Mouse (Mus musculus) cerebellum, postnatal 4 days (tissue): ENCODE measurements around the gene Snw1.

Experiments used
- DNase-seq, 2 experiments: peaks; one replicate each; pipeline ENCODE4 v3.0.0; 2022; ENCODE audit warnings: low spot score in 2 of 2, mixed read lengths in 1 of 2

Gene Snw1

DNA sequence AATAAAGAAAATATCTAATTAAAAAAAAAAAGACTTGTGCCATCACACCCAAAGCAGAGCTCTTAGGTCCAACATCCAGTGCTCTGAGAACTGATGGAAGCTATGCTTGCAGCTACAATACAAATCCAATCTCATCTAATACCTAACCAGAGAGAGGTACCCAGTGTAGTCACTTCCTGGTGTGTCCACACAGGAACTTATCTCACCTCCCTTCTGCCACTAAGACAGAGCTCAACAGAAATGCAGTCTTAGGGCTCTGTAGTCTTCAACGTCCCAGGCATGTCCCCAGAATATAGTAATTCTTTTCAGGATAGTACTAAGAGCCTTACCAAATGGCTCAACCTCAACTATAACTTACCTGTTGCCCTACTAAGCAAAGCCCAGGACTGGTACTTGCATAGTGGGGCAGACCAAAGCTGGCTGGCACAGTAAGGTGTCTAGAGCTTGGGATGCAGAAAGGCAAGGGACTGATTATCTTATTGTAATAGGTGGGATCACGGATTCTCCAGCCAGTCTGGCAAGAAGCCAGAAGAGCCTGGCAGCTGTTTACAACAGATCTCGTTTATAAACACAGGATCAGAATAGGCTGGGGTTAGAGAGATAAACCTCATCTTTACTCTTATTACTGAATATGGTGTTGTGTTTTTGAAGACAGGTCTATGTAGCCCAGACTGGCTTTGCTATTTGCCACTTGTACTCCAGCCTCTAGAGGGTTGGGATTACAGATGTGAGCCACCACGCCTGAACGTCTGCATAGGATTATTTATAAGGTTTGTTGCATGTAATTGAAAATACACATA is 50.2 kb downstream of the Snw1 start:
- DNase-seq: no peak

DNA sequence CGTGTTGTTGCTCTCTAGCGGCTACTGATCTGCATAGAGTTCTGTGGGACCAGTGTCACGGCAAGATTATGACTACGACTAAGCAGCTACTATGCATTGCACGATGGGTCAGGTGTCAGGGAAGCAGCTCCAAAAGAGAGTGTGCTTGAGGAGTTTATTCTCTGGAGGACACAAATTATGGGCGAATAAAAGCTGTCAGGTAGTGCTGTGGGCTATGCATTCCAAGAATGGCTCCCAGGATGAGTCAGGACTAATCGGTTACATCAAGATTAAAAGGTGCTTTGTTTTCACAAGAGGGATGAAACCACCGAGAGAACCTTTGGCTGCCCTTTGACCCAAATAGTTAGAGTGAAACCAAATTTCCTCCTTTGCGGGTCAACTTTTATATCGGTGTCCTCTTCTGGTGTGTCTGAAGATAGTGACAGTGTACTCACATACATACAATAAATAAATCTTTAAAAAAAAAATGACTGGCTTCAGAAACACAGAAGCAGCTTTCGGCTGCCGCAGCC is 52.0 kb downstream of the Snw1 start:
- no peak for DNase-seq

DNA sequence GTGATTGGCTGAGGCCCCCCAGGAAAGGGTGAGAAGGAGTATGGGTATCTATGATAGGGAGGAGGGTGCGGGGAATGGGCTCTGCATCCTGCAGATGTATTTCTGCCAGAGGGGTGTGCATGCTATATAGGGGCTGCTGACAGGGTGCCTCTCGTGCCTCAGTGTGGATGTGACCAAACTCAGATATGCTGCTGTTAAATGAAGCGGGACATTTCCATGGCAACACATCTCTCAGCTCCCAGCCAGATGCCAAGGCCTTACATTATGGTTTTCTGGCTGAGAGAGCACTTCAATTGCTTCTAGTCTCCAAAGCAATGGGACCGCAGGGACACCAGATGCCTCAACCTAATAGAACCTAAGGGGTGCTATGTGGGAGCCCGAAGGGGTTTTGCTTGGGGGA is 53.2 kb downstream of the Snw1 start:
- peak in 1 of 2 experiments; percentile 30 for DNase-seq

GRCm38 (mm10) chr12:87416690-87417089 is 55.4 kb downstream of the Snw1 start:
- DNase-seq: peak in 1 of 2 experiments; percentile 37

GRCm38 (mm10) chr12:87415358-87415757 is 56.7 kb downstream of the Snw1 start:
- DNase-seq: no peak

DNA sequence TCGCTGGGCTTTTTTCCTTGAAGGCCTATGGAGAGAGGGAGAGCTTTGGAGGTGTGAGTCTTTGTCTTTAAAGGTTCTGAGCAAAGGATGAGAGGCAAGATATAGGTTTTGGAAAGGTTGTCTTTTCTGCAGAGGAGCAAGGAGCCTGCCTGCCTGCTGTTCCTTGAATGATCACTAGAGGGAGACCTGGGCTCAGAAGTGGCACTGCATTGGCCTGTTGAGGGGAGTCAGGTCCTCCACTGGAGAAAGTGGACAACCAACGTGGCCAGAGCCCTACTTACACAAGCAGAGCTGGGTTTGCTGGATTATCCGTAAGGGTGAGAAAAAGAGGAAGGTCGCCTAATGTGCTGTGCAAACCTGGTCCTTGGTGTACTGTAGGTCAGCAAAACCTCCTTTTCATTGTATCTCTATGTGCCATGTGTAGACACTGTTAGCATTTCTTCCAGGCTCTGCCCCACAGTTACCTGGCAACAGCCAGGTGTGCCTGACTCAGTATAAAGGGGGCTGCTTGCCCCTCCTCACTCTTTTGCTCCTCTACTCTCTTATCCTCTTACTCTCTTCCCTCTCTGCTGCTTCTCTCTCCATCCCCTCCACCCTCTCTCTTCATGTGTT is 58.8 kb downstream of the Snw1 start:
- DNase-seq: peak; percentile 68 to 81

DNA sequence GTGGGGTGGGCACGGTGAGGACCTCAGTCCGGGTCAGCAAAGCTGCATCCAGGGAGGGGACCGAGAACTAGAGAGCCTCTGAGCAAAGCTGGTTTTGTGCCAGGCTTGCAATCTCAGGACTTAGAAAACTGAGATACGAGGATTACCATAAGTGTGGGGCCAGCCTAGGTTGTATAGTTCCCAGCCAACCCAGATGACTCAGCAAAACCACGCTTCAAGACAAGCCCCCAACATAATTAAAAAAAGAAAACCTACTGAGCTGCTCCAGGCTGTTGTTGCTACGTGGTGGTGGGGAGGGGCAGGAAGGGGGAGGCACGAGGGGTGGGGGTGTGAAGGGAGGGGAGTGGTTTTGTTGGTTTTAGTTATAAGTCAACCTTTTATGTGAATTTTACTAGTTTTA is 61.1 kb downstream of the Snw1 start:
- no peak for DNase-seq

DNA sequence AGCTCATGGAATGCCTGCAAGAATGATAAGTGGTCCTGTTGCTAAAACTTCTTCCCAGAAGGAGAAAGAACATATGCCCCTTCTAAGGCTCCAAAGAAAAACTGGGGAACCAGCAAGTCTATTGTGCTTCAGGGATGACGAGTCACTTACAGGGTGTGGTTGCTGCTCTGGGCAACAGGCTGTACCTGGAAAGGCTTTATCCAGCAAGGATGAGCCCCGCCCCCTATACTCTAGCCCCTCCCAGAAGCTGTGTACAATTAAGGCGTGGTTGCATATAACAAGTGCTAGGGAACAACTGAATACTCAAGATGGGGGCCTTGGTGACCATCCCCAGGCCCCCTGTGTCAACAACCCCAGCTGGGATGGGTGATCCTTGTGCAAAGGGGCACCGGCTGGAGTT is 63.0 kb downstream of the Snw1 start:
- DNase-seq: no peak

- no peak for DNase-seq
Observed at GRCm38 (mm10) chr12:87407869-87408605, 64.0 kb downstream of the Snw1 start.

DNA sequence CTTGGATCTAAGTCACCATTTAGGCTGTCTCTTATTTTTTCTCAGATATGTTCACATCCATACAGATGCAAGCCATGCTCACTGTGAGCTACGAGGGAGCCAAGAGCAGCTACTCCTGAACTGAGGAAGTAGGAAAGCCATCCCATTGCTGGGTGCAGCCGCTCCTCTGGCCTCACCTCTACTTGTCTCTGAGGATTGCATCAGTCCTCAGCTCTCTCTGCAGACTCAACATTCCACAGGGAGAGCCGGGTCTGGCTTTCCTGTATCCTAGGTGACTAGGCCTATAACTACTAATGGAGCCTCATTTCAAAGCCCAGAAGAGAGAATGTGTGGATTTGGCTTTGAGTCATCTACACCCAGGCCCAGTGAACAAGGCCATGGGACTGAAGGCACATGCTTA is 66.4 kb downstream of the Snw1 start:
- DNase-seq: no peak

- no peak for DNase-seq
Observed at GRCm38 (mm10) chr12:87405165-87405564, 66.9 kb downstream of the Snw1 start.

- DNase-seq: no peak
Observed at GRCm38 (mm10) chr12:87401883-87402282, 70.2 kb downstream of the Snw1 start.

DNA sequence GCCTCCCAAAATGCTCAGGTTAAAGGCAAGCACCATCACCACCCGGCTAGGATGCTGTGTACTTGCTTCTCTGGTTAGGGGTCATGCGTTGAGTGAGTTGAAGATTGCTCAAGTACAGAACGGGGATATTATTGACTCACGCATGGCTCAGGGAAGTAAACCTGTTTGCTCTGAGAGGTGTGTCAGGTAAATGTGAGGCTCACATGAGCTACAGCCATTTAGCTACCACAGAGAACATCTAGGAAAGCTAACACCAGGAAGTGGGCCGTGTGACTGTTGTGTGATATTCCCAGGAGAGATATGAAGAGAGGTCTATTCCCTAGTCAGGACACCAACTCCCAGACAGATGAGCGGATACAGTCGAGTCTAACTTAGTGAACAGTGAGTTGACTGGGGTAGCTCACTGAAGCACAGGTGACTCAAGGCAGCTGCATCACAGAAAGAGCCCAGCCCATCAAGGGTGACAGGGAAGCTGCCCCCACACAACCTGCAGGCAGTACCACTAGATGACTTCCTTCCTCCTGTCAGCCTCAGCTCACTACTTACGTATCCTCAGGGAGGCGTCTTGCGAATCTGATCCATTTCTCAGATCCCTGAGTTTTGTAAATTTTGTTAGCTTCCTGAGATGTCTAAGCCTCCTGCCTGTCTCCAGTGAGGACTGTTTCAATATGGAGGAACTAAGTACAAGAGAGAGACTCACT is 72.8 kb downstream of the Snw1 start:
- DNase-seq: no peak
